In genomic region chr5:41409070-41409668, GRCm38 (mm10) we compare ENCODE assay signal across 16 mouse cellular contexts.
"Had no signal": no experiment of that assay in that cellular context is flagged by ENCODE, and none has a peak within 500 bp of the region (broad histone marks: within the 10 kb centered on the region; RNA-seq: fewer than 3 reads in every experiment).

No protein-coding gene starts in this region.

- H3K4me2 ChIP-seq: lung, embryonic 15.5 days; midbrain, embryonic 11.5 days; midbrain, embryonic 13.5 days; midbrain, embryonic 15.5 days; neural tube, embryonic 12.5 days; stomach, embryonic 15.5 days had no signal

- H3K27ac ChIP-seq: lung, embryonic 15.5 days; macrophage; midbrain, embryonic 13.5 days; midbrain, embryonic 15.5 days; neural tube, embryonic 12.5 days; stomach, embryonic 15.5 days; stomach, postnatal 0 days had no signal

- H3K4me3 ChIP-seq: lung, embryonic 15.5 days; megakaryocyte, embryonic 14.5 days; midbrain, embryonic 13.5 days; midbrain, embryonic 15.5 days; neural tube, embryonic 12.5 days; stomach, embryonic 15.5 days had no signal

- H3K36me3 ChIP-seq: lung, embryonic 15.5 days; midbrain, embryonic 13.5 days; midbrain, embryonic 15.5 days; neural tube, embryonic 12.5 days; stomach, embryonic 15.5 days had no signal

- H3K9ac ChIP-seq: lung, embryonic 15.5 days; midbrain, embryonic 13.5 days; midbrain, embryonic 15.5 days; neural tube, embryonic 12.5 days; stomach, embryonic 15.5 days had no signal

- H3K9me3 ChIP-seq: lung, embryonic 15.5 days; megakaryocyte, embryonic 14.5 days; midbrain, embryonic 13.5 days; midbrain, embryonic 15.5 days; neural tube, embryonic 12.5 days; stomach, embryonic 15.5 days had no signal

- H3K4me1 ChIP-seq: lung, embryonic 15.5 days; megakaryocyte, embryonic 14.5 days; midbrain, embryonic 13.5 days; midbrain, embryonic 15.5 days; neural tube, embryonic 12.5 days; stomach, embryonic 15.5 days had no signal

- DNase-seq: lung, postnatal 14 days; lung, postnatal 36 days; right cerebral cortex, postnatal 14 days; thymus, adult 2 months; thymus, postnatal 25 days; thymus, postnatal 4 days had no signal

- H3K27me3 ChIP-seq: lung, embryonic 15.5 days; megakaryocyte, embryonic 14.5 days; midbrain, embryonic 13.5 days; midbrain, embryonic 15.5 days; neural tube, embryonic 12.5 days; stomach, embryonic 15.5 days had no signal

- ATAC-seq: lung, postnatal 0 days; midbrain, embryonic 13.5 days; midbrain, embryonic 15.5 days had no signal
